Mouse (Mus musculus) myocyte (in vitro differentiated cells): ENCODE results near the gene Entpd1. TPM values are rescaled to one million over a fixed set of nuclear protein-coding genes. Genes with fewer than 3 reads are reported as not detected.

Experiments
- H3K27me3 ChIP-seq: one replicate; pipeline ENCODE4 v1.6.1; 2011; ENCODE audit not compliant: control insufficient read depth, insufficient read depth, insufficient read length
- H3K36me3 ChIP-seq: one replicate; pipeline ENCODE4 v1.6.1; 2011; ENCODE audit not compliant: control insufficient read depth, insufficient read depth
- H3K4me2 ChIP-seq: one replicate; pipeline ENCODE4 v1.6.1; 2011; ENCODE audit warnings: low read depth, control low read depth
- H3K4me3 ChIP-seq: one replicate; pipeline ENCODE4 v1.5.1; 2011; ENCODE audit warnings: mild to moderate bottlenecking, control low read depth, moderate library complexity
- H3K79me2 ChIP-seq: one replicate; pipeline ENCODE4 v1.6.1; 2011; ENCODE audit not compliant: control insufficient read depth, insufficient read depth
- H3ac ChIP-seq: one replicate; pipeline ENCODE4 v1.6.1; 2011; ENCODE audit not compliant: control insufficient read depth, insufficient read length
- CEBPB ChIP-seq: IDR thresholded peaks from 2 replicates; pipeline ENCODE4 v1.6.1; 2011; ENCODE audit warnings: mild to moderate bottlenecking, moderate library complexity; ENCODE audit not compliant: poor library complexity, insufficient read depth, severe bottlenecking
- E2F4 ChIP-seq: IDR thresholded peaks from one replicate; pipeline ENCODE4 v1.6.1; 2011; ENCODE audit warnings: mild to moderate bottlenecking, control low read depth, moderate library complexity; ENCODE audit not compliant: insufficient read depth
- MAX ChIP-seq: IDR thresholded peaks from one replicate; pipeline ENCODE4 v1.6.1; 2011; ENCODE audit warnings: low read depth, mild to moderate bottlenecking, control low read depth
- MYOD1 ChIP-seq, 3 experiments: IDR thresholded peaks; one replicate each; pipeline ENCODE4 v1.6.1; 2011; ENCODE audit warnings: control low read depth in 2 of 3, low read depth in 2 of 3, mild to moderate bottlenecking in 2 of 3, moderate library complexity in 1 of 3; ENCODE audit not compliant: insufficient read length in 2 of 3, control insufficient read depth in 1 of 3
- MYOG ChIP-seq, 3 experiments: IDR thresholded peaks; one replicate each; pipeline ENCODE4 v1.6.1; 2011; ENCODE audit warnings: control low read depth in 2 of 3, low read depth in 2 of 3, mild to moderate bottlenecking in 2 of 3; ENCODE audit not compliant: insufficient read length in 2 of 3, control insufficient read depth in 1 of 3, insufficient read depth in 1 of 3
- POLR2A ChIP-seq: IDR thresholded peaks from one replicate; pipeline ENCODE4 v1.6.1; 2011; ENCODE audit warnings: low read depth, mild to moderate bottlenecking, control low read depth, moderate library complexity; ENCODE audit not compliant: insufficient read length
- POLR2AphosphoS2 ChIP-seq: IDR thresholded peaks from one replicate; pipeline ENCODE4 v1.6.1; 2011; ENCODE audit warnings: low read depth, control low read depth; ENCODE audit not compliant: insufficient read length
- REST ChIP-seq: IDR thresholded peaks from one replicate; pipeline ENCODE4 v1.6.1; 2011; ENCODE audit warnings: mild to moderate bottlenecking, control low read depth, moderate library complexity; ENCODE audit not compliant: insufficient read depth, insufficient read length
- SRF ChIP-seq: IDR thresholded peaks from one replicate; pipeline ENCODE4 v1.6.1; 2011; ENCODE audit warnings: low read depth; ENCODE audit not compliant: control insufficient read depth, insufficient read length
- TCF12 ChIP-seq: IDR thresholded peaks from one replicate; pipeline ENCODE4 v1.6.1; 2011; ENCODE audit warnings: mild to moderate bottlenecking, control low read depth; ENCODE audit not compliant: poor library complexity, insufficient read depth, severe bottlenecking
- TCF3 ChIP-seq: IDR thresholded peaks from one replicate; pipeline ENCODE4 v1.6.1; 2011; ENCODE audit warnings: low read depth, control low read depth; ENCODE audit not compliant: insufficient read length
- USF1 ChIP-seq: IDR thresholded peaks from one replicate; pipeline ENCODE4 v1.6.1; 2011; ENCODE audit warnings: low read depth, mild to moderate bottlenecking, control low read depth, moderate library complexity
- polyA plus RNA-seq: library from polyadenylated mRNA; unstranded; fragments of >200 nt; fragmentation: generic; extraction: Trizol; gene quantifications from one replicate; pipeline ENCODE4 v1.2.1, GENCODE M21; 2012; ENCODE audit warnings: missing spikeins

The Entpd1 gene
- polyA plus RNA-seq, 1 experiment, result 0.07 TPM

- H3K4me2 ChIP-seq, result no peak overlapping the region
- no peaks in the 10 kb centered on the region for H3K27me3 ChIP-seq
- no peaks in the 10 kb centered on the region for H3K79me2 ChIP-seq
- TF ChIP-seq MYOD1 (IDR thresholded peaks at IDR 0.05; ENCODE audit: control insufficient read depth in 1 of 3, insufficient read length in 2 of 3, low read depth in 2 of 3), result no peak
- TF ChIP-seq CEBPB, result no peak
- no peak for TF ChIP-seq POLR2A
- TF ChIP-seq E2F4, result no peak
- no peak for TF ChIP-seq USF1
- no peak for TF ChIP-seq MYOG (IDR thresholded peaks at IDR 0.05; ENCODE audit: control insufficient read depth in 1 of 3, insufficient read depth in 1 of 3, insufficient read length in 2 of 3, low read depth in 2 of 3)
- no peak for TF ChIP-seq REST
- no peak for TF ChIP-seq POLR2AphosphoS2
- TF ChIP-seq TCF3, result no peak
- no peak for TF ChIP-seq TCF12
- no peak for TF ChIP-seq SRF
- TF ChIP-seq MAX, result no peak
- no peak overlapping the region for H3K4me3 ChIP-seq
- H3ac ChIP-seq, result no peak overlapping the region
- H3K36me3 ChIP-seq, result no peaks in the 10 kb centered on the region
Observed at GRCm38 (mm10) chr19:40640799-40641198, 28.6 kb downstream of the Entpd1 start.

GRCm38 (mm10) chr19:40643846-40644245 is 31.7 kb downstream of the Entpd1 start:
- Histone ChIP-seq H3K79me2 (no peaks in the 10 kb centered on the region), H3K27me3 (no peaks in the 10 kb centered on the region), H3ac (no peak overlapping the region), H3K4me3 (no peak overlapping the region), H3K4me2 (no peak overlapping the region), H3K36me3 (no peaks in the 10 kb centered on the region)
- TF ChIP-seq E2F4 (no peak), SRF (no peak), POLR2A (no peak), CEBPB (no peak), MYOD1 (IDR thresholded peaks at IDR 0.05; ENCODE audit: control insufficient read depth in 1 of 3, insufficient read length in 2 of 3, low read depth in 2 of 3) (no peak), MYOG (IDR thresholded peaks at IDR 0.05; ENCODE audit: control insufficient read depth in 1 of 3, insufficient read depth in 1 of 3, insufficient read length in 2 of 3, low read depth in 2 of 3) (no peak), USF1 (no peak), REST (no peak)

GRCm38 (mm10) chr19:40646379-40646778 is 34.2 kb downstream of the Entpd1 start:
- H3K4me3 ChIP-seq, result no peak overlapping the region
- TF ChIP-seq E2F4, result no peak
- no peak for TF ChIP-seq REST
- no peak for TF ChIP-seq POLR2AphosphoS2
- no peak for TF ChIP-seq MAX
- no peak for TF ChIP-seq MYOD1 (IDR thresholded peaks at IDR 0.05; ENCODE audit: control insufficient read depth in 1 of 3, insufficient read length in 2 of 3, low read depth in 2 of 3)
- TF ChIP-seq POLR2A, result no peak
- no peak for TF ChIP-seq TCF3
- TF ChIP-seq USF1, result no peak
- TF ChIP-seq MYOG (IDR thresholded peaks at IDR 0.05; ENCODE audit: control insufficient read depth in 1 of 3, insufficient read depth in 1 of 3, insufficient read length in 2 of 3, low read depth in 2 of 3), result no peak
- TF ChIP-seq TCF12, result no peak
- TF ChIP-seq CEBPB, result no peak
- TF ChIP-seq SRF, result no peak
- H3K36me3 ChIP-seq, result no peaks in the 10 kb centered on the region
- H3ac ChIP-seq, result no peak overlapping the region
- no peaks in the 10 kb centered on the region for H3K27me3 ChIP-seq
- H3K4me2 ChIP-seq, result no peak overlapping the region
- H3K79me2 ChIP-seq, result no peaks in the 10 kb centered on the region

GRCm38 (mm10) chr19:40647319-40648158 is 35.4 kb downstream of the Entpd1 start:
- H3K27me3 ChIP-seq, result no peaks in the 10 kb centered on the region
- no peak overlapping the region for H3K4me2 ChIP-seq
- H3K4me3 ChIP-seq, result no peak overlapping the region
- H3K79me2 ChIP-seq, result no peaks in the 10 kb centered on the region
- H3ac ChIP-seq, result no peak overlapping the region
- TF ChIP-seq MYOG (IDR thresholded peaks at IDR 0.05; ENCODE audit: control insufficient read depth in 1 of 3, insufficient read depth in 1 of 3, insufficient read length in 2 of 3, low read depth in 2 of 3) (no peak), MYOD1 (IDR thresholded peaks at IDR 0.05; ENCODE audit: control insufficient read depth in 1 of 3, insufficient read length in 2 of 3, low read depth in 2 of 3) (no peak), REST (no peak), MAX (no peak), CEBPB (no peak), USF1 (no peak), E2F4 (no peak), SRF (no peak)
- H3K36me3 ChIP-seq, result no peaks in the 10 kb centered on the region
